Mouse (Mus musculus) limb, embryonic 13.5 days (tissue): ENCODE measurements at regions not wholly inside any gene's neighbourhood (a gene's known extent, or its start where the extent isn't known, plus 50 kb on each side); places are given as distances from the start of the nearest gene placed in this dataset.
A peak's percentile ranks its signal among the peaks of the same experiment; 100 is the strongest.

ENCODE experiments used
- ATAC-seq: fragments of 200-750 bp; cut with Nextera tagmentation; 2 replicates; pipeline ENCODE4 v1.8.0; 2017; ENCODE audit warnings: low read depth, moderate number of reproducible peaks, moderate TSS enrichment; ENCODE audit not compliant: low FRiP score
- H3K27ac ChIP-seq: fragments of 300-500 bp; sonication (generic); 2 replicates; pipeline ENCODE4 v1.5.1; 2015; ENCODE audit warnings: inconsistent platforms, mild to moderate bottlenecking, moderate library complexity
- H3K27me3 ChIP-seq: fragments of 300-500 bp; sonication (generic); 2 replicates; pipeline ENCODE4 v1.6.1; 2015; ENCODE audit warnings: mild to moderate bottlenecking, inconsistent platforms
- H3K36me3 ChIP-seq: fragments of 300-500 bp; sonication (generic); 2 replicates; pipeline ENCODE4 v1.6.1; 2015; ENCODE audit warnings: inconsistent platforms, mild to moderate bottlenecking, moderate library complexity
- H3K4me1 ChIP-seq: fragments of 300-500 bp; sonication (generic); 2 replicates; pipeline ENCODE4 v1.6.1; 2015; ENCODE audit warnings: inconsistent platforms
- H3K4me2 ChIP-seq: fragments of 300-500 bp; sonication (generic); replicated peaks from 2 replicates; pipeline ENCODE4 v1.6.1; 2015; ENCODE audit warnings: inconsistent platforms, mild to moderate bottlenecking, moderate library complexity
- H3K4me3 ChIP-seq: fragments of 300-500 bp; sonication (generic); 2 replicates; pipeline ENCODE4 v1.5.1; 2015; ENCODE audit warnings: moderate library complexity, mild to moderate bottlenecking, inconsistent platforms
- H3K9ac ChIP-seq: fragments of 300-500 bp; sonication (generic); 2 replicates; pipeline ENCODE4 v1.6.1; 2015; ENCODE audit warnings: mild to moderate bottlenecking, inconsistent platforms
- H3K9me3 ChIP-seq: fragments of 300-500 bp; sonication (generic); 2 replicates; pipeline ENCODE4 v1.6.1; 2016; ENCODE audit warnings: inconsistent platforms
- whole genome bisulfite sequencing: fragments of 180-500 bp; shearing (Covaris S2); methylation state at CpG from one replicate; pipeline ENCODE4 v1.1.7; 2015; 5-methylcytosine and 5-hydroxymethylcytosine counted together

DNA sequence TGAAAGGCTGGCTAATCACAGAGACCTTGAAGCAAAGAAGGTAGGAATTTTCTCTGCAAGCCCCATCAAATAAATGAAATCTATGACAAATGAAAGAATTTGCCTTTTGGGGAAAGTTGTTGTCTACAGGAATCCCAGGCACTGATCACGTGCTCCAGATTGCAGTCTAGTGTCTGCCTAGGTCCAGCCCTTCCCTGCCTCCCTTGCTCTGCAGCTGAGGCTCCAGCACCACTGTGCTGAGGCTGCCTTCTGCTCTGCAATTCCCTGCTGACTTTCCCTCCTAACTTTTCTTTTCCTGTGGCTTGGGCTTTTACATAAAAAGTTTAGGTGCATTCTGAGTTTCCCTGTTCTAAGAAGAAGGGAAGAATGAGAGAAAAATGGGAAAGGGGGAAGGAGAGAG, 653.6 kb downstream of the Bcl11a start:
- WGBS, result 19% methylated on average over 1 of the region's 1 CpGs

DNA sequence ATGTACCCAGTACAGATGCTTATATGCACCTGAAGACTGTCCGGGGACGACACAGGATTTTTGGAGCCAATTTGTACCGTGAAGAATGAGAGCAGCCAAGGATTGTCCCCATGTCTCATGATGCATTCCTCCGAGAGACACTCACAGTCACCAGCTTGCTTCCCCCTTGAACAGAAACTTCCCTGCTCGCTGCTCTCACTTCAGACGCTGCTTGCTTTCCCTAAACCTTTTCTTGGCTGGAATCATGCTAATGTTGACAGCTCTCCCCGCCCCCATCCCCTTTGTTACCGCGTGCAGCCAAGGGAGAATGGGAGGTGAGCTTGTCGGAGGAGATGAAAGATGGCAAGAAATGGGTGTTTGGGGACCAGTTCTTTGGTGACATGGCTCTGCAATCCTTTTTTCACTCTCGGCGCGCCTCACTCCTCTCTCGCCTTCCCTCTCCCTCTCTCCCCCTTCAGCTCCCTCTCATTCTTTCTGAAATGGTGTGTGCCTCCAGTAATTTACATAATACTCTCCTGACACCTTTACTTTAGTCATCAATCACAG, 661.9 kb downstream of the Bcl11a start:
- ATAC-seq, result no peak
- H3K27me3 ChIP-seq, result no peaks in the 10 kb centered on the region
- H3K4me2 ChIP-seq, result peak overlapping the region; percentile 59
- H3K4me1 ChIP-seq, result peaks cover 21% of the 10 kb centered on the region
- peak overlapping the region; percentile 56 for H3K9ac ChIP-seq
- H3K4me3 ChIP-seq, result peak overlapping the region; percentile 22
- peak overlapping the region; percentile 15; the same call in 1 of the 2 replicates for H3K27ac ChIP-seq
- no peaks in the 10 kb centered on the region for H3K9me3 ChIP-seq
- 10% methylated on average over 14 of the region's 14 CpGs for WGBS
- no peaks in the 10 kb centered on the region for H3K36me3 ChIP-seq

More for the DNA sequence above, 653.6 kb downstream of the Bcl11a start:
- H3K9me3 ChIP-seq, result no peaks in the 10 kb centered on the region
- 0 out of 2 replicates have a peak, but pooled peaks have one; percentile 64 for ATAC-seq
- H3K4me3 ChIP-seq, result no peak overlapping the region
- no peaks in the 10 kb centered on the region for H3K36me3 ChIP-seq
- H3K4me2 ChIP-seq, result no peak overlapping the region
- H3K9ac ChIP-seq, result no peak overlapping the region
- no peaks in the 10 kb centered on the region for H3K27me3 ChIP-seq
- H3K4me1 ChIP-seq, result peaks cover 8% of the 10 kb centered on the region; the same call in 1 of the 2 replicates
- no peak overlapping the region for H3K27ac ChIP-seq

DNA sequence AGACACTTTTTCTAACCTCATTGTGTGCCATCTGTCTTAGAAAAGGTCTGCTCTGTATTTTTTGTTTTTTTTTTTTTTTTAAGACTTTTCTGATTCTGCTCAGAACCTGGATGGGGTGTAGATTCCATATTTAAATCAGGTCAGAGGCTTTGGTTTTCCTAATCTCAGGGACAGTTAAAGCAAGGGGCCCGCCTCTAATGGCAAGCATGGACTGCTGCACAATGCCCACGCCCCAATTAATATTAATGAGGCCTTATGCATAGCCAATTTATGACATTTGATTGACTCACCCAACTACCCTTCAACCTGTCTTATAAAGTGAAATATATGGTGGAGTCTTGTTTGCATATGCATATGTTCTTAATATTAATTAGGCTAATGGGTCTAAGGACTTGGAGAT, 662.6 kb downstream of the Bcl11a start:
- no peak overlapping the region for H3K4me3 ChIP-seq
- no peak for ATAC-seq
- H3K4me2 ChIP-seq, result no peak overlapping the region
- no peaks in the 10 kb centered on the region for H3K9me3 ChIP-seq
- H3K27ac ChIP-seq, result no peak overlapping the region
- WGBS, result 69% methylated on average over 2 of the region's 2 CpGs
- peaks cover 27% of the 10 kb centered on the region for H3K4me1 ChIP-seq
- H3K36me3 ChIP-seq, result no peaks in the 10 kb centered on the region
- no peak overlapping the region for H3K9ac ChIP-seq
- no peaks in the 10 kb centered on the region for H3K27me3 ChIP-seq

DNA sequence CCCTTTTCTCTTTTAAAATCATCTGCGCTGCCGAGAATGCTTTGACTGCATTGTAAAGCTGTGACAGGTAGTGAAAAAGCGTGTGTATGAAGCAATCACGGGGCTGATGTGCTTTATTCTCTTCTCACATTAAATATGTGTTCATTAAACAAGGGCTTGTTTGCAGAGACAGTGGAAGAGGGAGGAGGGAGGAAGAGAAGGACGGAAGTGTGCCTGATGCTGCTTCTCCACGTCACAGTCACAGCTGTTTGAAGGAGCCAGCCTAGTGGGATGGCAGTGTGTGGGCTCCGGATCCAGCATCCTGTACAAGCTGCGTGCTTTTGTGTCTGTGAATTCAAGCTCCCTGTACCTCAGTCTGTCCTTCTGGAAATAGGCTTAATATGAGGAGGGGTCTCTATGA, 664.7 kb downstream of the Bcl11a start:
- no peak overlapping the region for H3K9ac ChIP-seq
- H3K4me2 ChIP-seq, result no peak overlapping the region
- ATAC-seq, result no peak
- peaks cover 28% of the 10 kb centered on the region for H3K4me1 ChIP-seq
- H3K36me3 ChIP-seq, result no peaks in the 10 kb centered on the region
- 74% methylated on average over 8 of the region's 8 CpGs for WGBS
- no peaks in the 10 kb centered on the region for H3K27me3 ChIP-seq
- H3K27ac ChIP-seq, result no peak overlapping the region
- no peak overlapping the region for H3K4me3 ChIP-seq
- H3K9me3 ChIP-seq, result no peaks in the 10 kb centered on the region

DNA sequence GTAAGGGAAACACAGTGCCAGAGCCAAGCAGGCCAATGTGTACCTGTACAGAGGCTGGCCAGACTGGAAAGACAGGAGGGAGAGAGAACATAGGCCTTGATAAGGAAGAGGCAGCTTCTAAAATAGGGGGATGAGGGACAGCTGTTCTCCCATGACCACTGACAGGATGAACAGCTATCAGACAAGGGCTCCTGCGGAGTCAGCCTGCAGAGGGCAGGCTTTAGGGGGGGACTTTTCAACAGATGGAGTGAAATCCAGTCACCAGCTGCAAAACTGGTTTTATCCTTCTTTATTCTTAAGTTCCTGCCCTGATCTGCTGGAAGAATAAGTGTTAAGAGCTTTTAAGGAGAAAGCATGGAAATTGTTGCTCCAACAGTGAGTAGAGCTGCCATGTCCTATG, 665.6 kb downstream of the Bcl11a start:
- Histone ChIP-seq H3K9ac (no peak overlapping the region), H3K4me2 (no peak overlapping the region), H3K27me3 (no peaks in the 10 kb centered on the region), H3K36me3 (no peaks in the 10 kb centered on the region), H3K27ac (no peak overlapping the region; the same call in 1 of the 2 replicates), H3K9me3 (no peaks in the 10 kb centered on the region), H3K4me3 (no peak overlapping the region), H3K4me1 (peaks cover 28% of the 10 kb centered on the region)
- ATAC-seq, result no peak
- WGBS, result 61% methylated on average over 1 of the region's 1 CpGs

DNA sequence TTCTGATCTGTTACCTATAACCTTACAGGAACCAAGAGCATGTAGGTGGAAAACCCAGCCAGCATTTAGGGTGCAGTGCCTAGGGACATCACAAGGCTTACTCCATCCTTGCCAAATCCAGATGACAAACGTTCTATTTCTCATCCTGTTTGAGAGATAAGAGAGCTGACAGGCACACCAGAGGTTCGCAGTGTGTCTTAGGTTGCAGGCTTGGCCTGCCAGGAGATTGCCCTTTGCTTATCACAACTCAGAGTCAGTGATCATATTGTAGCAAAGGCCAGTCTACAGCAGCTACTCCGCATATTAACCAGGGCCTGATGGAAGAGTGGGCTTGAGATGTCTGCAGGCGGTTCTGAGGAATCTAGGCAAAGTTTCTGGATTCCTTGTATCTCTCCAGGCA, 668.0 kb downstream of the Bcl11a start:
- Histone ChIP-seq H3K9me3 (no peaks in the 10 kb centered on the region), H3K9ac (no peak overlapping the region), H3K27me3 (no peaks in the 10 kb centered on the region), H3K4me1 (peaks cover 31% of the 10 kb centered on the region), H3K36me3 (no peaks in the 10 kb centered on the region), H3K4me3 (no peak overlapping the region), H3K4me2 (no peak overlapping the region), H3K27ac (no peak overlapping the region)
- WGBS, result 75% methylated on average over 4 of the region's 4 CpGs
- no peak for ATAC-seq

DNA sequence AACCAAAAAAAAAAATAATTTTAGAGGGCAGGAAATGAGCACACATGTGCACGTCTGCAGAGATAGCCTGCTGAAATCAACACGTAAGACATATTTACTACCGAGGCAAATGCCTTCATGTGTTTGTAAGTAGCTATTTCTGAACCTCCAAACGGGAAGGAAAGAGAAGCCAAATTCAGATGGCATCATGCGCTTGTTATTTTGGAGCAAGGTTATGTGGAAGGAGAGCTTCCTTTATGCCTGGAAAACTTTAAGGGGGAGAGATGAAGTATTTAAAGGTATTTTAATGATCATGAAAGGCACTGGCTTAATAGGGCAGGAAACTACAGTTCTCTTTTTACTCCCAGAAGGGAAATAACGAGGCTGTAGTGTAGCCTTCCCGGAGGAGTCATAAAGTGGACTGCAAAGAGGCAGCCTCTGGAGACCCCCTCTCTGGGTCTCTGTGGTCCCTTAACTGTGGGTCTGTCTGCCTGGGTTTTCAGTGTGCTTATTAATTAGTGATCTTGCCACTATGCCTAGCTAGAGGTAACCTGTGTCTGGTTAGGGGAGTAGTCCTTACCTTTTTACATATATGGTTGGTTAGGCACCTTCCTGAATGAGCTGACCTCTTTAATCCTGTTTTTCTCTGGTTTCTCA, 672.4 kb downstream of the Bcl11a start:
- Histone ChIP-seq H3K4me1 (peaks cover 18% of the 10 kb centered on the region), H3K36me3 (no peaks in the 10 kb centered on the region), H3K27me3 (no peaks in the 10 kb centered on the region), H3K4me2 (peak overlapping the region; percentile 34), H3K27ac (peak overlapping the region; percentile 11; the same call in 1 of the 2 replicates), H3K4me3 (no peak overlapping the region), H3K9me3 (no peaks in the 10 kb centered on the region), H3K9ac (no peak overlapping the region)
- peak; percentile 68; the same call in 1 of the 2 replicates for ATAC-seq
- WGBS, result 10% methylated on average over 7 of the region's 7 CpGs

DNA sequence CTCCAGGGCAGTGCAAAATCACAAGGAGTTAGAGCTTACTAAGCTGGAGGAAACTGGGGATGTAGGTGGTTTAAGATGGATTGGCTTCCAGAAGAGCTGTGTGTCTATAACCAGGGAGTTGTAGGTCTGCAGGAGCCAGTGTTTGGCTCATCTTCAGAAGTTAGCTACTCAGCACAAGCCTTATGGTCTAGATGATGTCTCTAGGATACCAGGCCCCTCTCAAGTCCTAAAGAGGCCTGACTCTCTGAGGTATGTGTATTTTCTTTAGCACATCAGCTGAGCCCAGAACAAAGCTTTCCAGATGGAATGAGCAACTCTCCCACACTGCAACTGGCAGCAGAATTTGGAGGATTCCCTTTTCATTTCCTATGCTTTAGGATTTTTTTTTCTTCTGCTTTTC, 680.3 kb downstream of the Bcl11a start:
- Histone ChIP-seq H3K4me2 (no peak overlapping the region), H3K9me3 (no peaks in the 10 kb centered on the region), H3K4me3 (no peak overlapping the region), H3K27me3 (no peaks in the 10 kb centered on the region), H3K36me3 (no peaks in the 10 kb centered on the region), H3K27ac (no peak overlapping the region), H3K4me1 (no peaks in the 10 kb centered on the region), H3K9ac (no peak overlapping the region)
- no peak; the same call in 1 of the 2 replicates for ATAC-seq

DNA sequence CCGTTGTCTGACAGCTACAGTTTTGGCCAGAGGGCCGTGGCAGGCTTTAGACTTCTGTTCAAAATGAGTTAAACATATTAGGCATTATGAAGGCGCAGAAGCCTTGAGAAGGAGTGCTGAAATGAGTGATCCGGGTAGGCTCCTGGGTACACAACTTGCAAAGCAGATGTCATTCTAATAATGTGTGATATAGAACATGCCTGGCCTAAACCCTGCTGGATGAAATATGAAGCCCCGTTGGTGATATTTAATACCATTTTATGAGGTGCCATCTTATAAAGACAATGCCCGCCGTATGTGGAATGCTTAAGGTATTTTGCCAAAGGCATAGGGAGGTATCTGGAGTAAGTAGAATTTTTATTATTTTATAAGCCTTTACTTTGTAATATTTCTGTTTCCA, 705.6 kb downstream of the Bcl11a start:
- Histone ChIP-seq H3K27me3 (peaks cover 3% of the 10 kb centered on the region; the same call in 1 of the 2 replicates), H3K4me2 (no peak overlapping the region), H3K4me1 (peaks cover 15% of the 10 kb centered on the region), H3K9ac (no peak overlapping the region), H3K27ac (no peak overlapping the region), H3K4me3 (no peak overlapping the region), H3K36me3 (no peaks in the 10 kb centered on the region), H3K9me3 (peaks cover 4% of the 10 kb centered on the region; the same call in 1 of the 2 replicates)
- ATAC-seq, result peak; percentile 72; the same call in 1 of the 2 replicates
- WGBS, result 26% methylated on average over 7 of the region's 7 CpGs

DNA sequence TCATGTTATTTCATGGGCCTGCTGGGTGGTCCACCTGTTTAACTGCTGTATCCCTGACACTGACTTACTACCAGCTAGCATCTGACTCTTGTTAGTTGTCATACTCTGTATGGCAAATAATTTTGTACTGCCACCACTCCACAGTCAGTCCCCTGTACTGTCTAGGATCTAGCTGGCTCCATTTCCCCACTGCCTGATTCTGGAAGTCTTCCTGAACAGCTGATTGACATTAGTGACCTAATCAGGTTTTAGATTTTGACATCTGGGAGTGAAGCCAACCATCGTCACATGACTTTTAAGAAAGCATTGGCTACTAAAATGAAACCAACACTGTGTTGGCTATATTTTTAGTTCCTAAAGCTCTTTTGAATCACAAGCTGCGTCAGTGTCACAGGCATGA, 711.3 kb downstream of the Bcl11a start:
- 61% methylated on average over 2 of the region's 2 CpGs for WGBS
- Histone ChIP-seq H3K4me1 (peaks cover 4% of the 10 kb centered on the region), H3K9me3 (peaks cover 4% of the 10 kb centered on the region; the same call in 1 of the 2 replicates), H3K9ac (no peak overlapping the region), H3K27ac (no peak overlapping the region), H3K36me3 (no peaks in the 10 kb centered on the region), H3K27me3 (no peaks in the 10 kb centered on the region), H3K4me3 (no peak overlapping the region), H3K4me2 (no peak overlapping the region)
- ATAC-seq, result no peak

DNA sequence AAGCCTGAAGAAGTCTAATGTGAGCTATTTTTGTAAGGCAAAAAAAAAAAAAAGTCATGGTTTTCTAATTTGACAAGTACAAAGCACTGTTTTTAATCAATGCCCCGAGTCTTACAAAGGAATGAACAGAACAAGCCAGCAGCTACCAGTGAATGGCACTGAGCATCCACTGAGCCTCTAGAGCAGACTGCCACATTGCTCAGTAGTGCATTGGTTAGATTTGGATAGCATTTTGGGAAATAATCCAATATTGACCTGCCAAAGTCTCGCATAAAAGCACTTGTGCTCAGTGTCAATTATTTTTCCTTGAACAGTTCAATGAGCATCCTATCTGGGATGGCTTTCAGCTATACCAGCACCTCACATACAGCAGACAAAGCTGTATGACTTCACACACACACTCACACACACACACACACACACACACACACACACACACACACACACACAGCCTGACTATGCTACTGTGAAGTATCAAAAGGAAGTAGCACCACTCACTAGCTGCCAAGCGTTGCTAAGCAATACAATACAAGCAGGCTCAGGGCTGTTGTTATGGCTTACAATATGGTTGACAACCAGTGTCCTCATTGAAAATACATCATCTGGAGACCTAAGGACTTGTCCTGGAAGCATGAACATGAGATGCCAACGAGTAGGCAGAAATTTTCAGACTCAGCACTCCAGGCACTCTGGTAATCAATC, 717.8 kb downstream of the Bcl11a start:
- Histone ChIP-seq H3K36me3 (no peaks in the 10 kb centered on the region), H3K4me2 (no peak overlapping the region), H3K9ac (no peak overlapping the region), H3K4me3 (no peak overlapping the region), H3K9me3 (no peaks in the 10 kb centered on the region), H3K27me3 (no peaks in the 10 kb centered on the region), H3K4me1 (no peaks in the 10 kb centered on the region), H3K27ac (no peak overlapping the region)
- ATAC-seq, result no peak
- WGBS, result 70% methylated on average over 4 of the region's 4 CpGs

DNA sequence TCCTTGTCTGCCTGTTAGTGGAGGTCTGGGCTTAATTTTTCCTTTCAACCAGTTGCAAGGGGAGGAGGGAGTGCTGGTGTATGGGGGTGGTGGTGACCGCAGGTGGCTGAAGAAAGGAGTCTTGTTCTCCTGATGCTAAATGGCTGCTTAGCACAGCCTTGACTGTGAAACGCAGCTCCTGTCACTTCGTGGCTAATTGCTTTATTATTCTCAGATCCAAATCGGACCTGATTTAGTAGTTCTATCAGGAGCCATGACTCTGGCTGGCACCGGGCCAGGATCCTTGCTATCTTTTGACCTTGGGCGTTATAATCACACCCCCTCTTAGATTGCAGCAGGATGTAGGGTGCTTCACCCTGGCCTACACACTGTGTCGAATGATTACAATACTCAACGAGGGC, 726.8 kb downstream of the Bcl11a start:
- H3K4me3 ChIP-seq, result no peak overlapping the region
- H3K36me3 ChIP-seq, result no peaks in the 10 kb centered on the region
- 39% methylated on average over 8 of the region's 8 CpGs for WGBS
- no peak overlapping the region for H3K9ac ChIP-seq
- H3K27ac ChIP-seq, result 0 out of 2 replicates have a peak overlapping the region, but pooled peaks have one; percentile 10
- H3K4me1 ChIP-seq, result peaks cover 10% of the 10 kb centered on the region
- H3K9me3 ChIP-seq, result no peaks in the 10 kb centered on the region
- no peak for ATAC-seq
- no peak overlapping the region for H3K4me2 ChIP-seq
- no peaks in the 10 kb centered on the region for H3K27me3 ChIP-seq
